Mouse (Mus musculus): ENCODE data around the gene 1810013L24Rik. TPM values are rescaled to one million over a fixed set of nuclear protein-coding genes. Genes with fewer than 3 reads are reported as not detected.

1810013L24Rik gene
- polyA plus RNA-seq, 1 experiment, result 29.5 TPM

GRCm38 (mm10) chr16:8790886-8791285, 39.0 kb upstream of the 1810013L24Rik start:
- TF ChIP-seq POLR2A (IDR thresholded peaks at IDR 0.05; ENCODE audit: control insufficient read depth, extremely low read depth, insufficient read depth, low read length, poor library complexity), result no peak
- no peak for TF ChIP-seq CTCF (IDR thresholded peaks at IDR 0.05; ENCODE audit: borderline replicate concordance, control insufficient read depth, extremely low read depth, insufficient read depth, low read length, poor library complexity)
- DNase-seq, result no peak
- WGBS, result 92% methylated on average over 4 of the region's 4 CpGs
- Histone ChIP-seq H3K27me3 (ENCODE audit: control insufficient read depth, insufficient read depth, low read length) (no peaks in the 10 kb centered on the region), H3K4me1 (replicated peaks; ENCODE audit: control insufficient read depth, insufficient read depth, low read length) (no peaks in the 10 kb centered on the region), H3K36me3 (ENCODE audit: control insufficient read depth, insufficient read depth, low read length) (no peaks in the 10 kb centered on the region), H3K4me3 (ENCODE audit: control insufficient read depth, insufficient read depth, low read length) (no peak overlapping the region), H3K27ac (ENCODE audit: control insufficient read depth, insufficient read depth, low read length) (no peak overlapping the region)

- H3K4me3 ChIP-seq (ENCODE audit: control insufficient read depth, insufficient read depth, low read length), result no peak within 1 kb of the TSS
- DNase-seq, result no peak
- TF ChIP-seq CTCF (IDR thresholded peaks at IDR 0.05; ENCODE audit: borderline replicate concordance, control insufficient read depth, extremely low read depth, insufficient read depth, low read length, poor library complexity) (no peak), POLR2A (IDR thresholded peaks at IDR 0.05; ENCODE audit: control insufficient read depth, extremely low read depth, insufficient read depth, low read length, poor library complexity) (no peak)
- 97% methylated on average over 20 of the region's 20 CpGs for WGBS
- H3K27me3 ChIP-seq (ENCODE audit: control insufficient read depth, insufficient read depth, low read length), result no peaks in the 10 kb centered on the region
- no peaks in the 10 kb centered on the region for H3K36me3 ChIP-seq (ENCODE audit: control insufficient read depth, insufficient read depth, low read length)
- H3K27ac ChIP-seq (ENCODE audit: control insufficient read depth, insufficient read depth, low read length), result no peak within 1 kb of the TSS
- H3K4me1 ChIP-seq (replicated peaks; ENCODE audit: control insufficient read depth, insufficient read depth, low read length), result no peaks in the 10 kb centered on the region
Measured at GRCm38 (mm10) chr16:8791949-8792557, 37.8 kb upstream of the 1810013L24Rik start, which contains the start of gene Usp7. TSS of gene Usp7 (minus strand) at chr16:8792308.

- Histone ChIP-seq H3K4me1 (replicated peaks; ENCODE audit: control insufficient read depth, insufficient read depth, low read length) (no peaks in the 10 kb centered on the region), H3K36me3 (ENCODE audit: control insufficient read depth, insufficient read depth, low read length) (no peaks in the 10 kb centered on the region), H3K27me3 (ENCODE audit: control insufficient read depth, insufficient read depth, low read length) (no peaks in the 10 kb centered on the region), H3K4me3 (ENCODE audit: control insufficient read depth, insufficient read depth, low read length) (no peak overlapping the region), H3K27ac (ENCODE audit: control insufficient read depth, insufficient read depth, low read length) (no peak overlapping the region)
- WGBS, result 8% methylated on average over 3 of the region's 3 CpGs
- peak; percentile 9 for DNase-seq
- TF ChIP-seq POLR2A (IDR thresholded peaks at IDR 0.05; ENCODE audit: control insufficient read depth, extremely low read depth, insufficient read depth, low read length, poor library complexity) (no peak), CTCF (IDR thresholded peaks at IDR 0.05; ENCODE audit: borderline replicate concordance, control insufficient read depth, extremely low read depth, insufficient read depth, low read length, poor library complexity) (no peak)
Measured at GRCm38 (mm10) chr16:8794952-8795351, 34.9 kb upstream of the 1810013L24Rik start.

DNA sequence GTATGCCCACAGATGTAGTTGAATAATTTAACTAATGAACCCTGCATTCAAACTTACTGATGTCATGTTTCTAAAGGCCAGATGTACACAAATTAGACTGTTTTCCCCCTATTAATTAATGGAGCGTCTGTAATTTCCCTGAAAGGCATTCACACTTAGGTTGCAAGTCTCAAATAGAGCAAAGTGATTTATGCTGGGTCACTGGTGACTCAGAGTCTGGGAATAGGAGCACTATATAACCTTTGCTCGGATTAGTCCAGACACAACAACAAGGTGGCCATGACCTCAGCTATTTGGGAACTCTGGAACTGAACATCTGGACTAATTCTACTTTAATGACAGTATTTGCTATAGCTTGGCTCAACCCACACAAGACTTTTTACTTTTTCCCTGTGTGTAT, 34.0 kb upstream of the 1810013L24Rik start:
- TF ChIP-seq CTCF (IDR thresholded peaks at IDR 0.05; ENCODE audit: borderline replicate concordance, control insufficient read depth, extremely low read depth, insufficient read depth, low read length, poor library complexity), result no peak
- no peak for TF ChIP-seq POLR2A (IDR thresholded peaks at IDR 0.05; ENCODE audit: control insufficient read depth, extremely low read depth, insufficient read depth, low read length, poor library complexity)
- Histone ChIP-seq H3K4me3 (ENCODE audit: control insufficient read depth, insufficient read depth, low read length) (no peak overlapping the region), H3K27ac (ENCODE audit: control insufficient read depth, insufficient read depth, low read length) (no peak overlapping the region), H3K36me3 (ENCODE audit: control insufficient read depth, insufficient read depth, low read length) (no peaks in the 10 kb centered on the region), H3K27me3 (ENCODE audit: control insufficient read depth, insufficient read depth, low read length) (no peaks in the 10 kb centered on the region), H3K4me1 (replicated peaks; ENCODE audit: control insufficient read depth, insufficient read depth, low read length) (no peaks in the 10 kb centered on the region)
- DNase-seq, result no peak
- 97% methylated on average over 2 of the region's 2 CpGs for WGBS

DNA sequence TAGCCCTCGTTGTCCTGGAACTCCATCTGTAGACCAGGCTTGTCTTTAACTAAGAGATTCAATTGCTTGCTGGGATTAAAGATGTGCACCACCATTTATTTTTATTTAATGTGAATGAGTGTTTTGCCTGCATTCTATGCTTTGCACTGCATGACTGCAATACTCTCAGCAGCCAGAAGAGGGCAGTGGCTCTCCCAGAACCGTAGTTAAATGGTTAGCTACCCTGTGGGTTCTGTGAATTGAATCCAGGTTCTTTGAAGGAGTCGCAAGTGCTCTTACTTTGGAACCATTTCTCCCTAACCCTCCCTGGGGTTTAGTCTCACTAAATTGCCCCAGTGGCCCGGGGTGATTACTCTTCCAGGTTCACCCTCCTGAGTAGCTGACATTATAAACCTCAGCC, 23.2 kb upstream of the 1810013L24Rik start:
- no peaks in the 10 kb centered on the region for H3K36me3 ChIP-seq (ENCODE audit: control insufficient read depth, insufficient read depth, low read length)
- no peak overlapping the region for H3K4me3 ChIP-seq (ENCODE audit: control insufficient read depth, insufficient read depth, low read length)
- TF ChIP-seq POLR2A (IDR thresholded peaks at IDR 0.05; ENCODE audit: control insufficient read depth, extremely low read depth, insufficient read depth, low read length, poor library complexity) (no peak), CTCF (IDR thresholded peaks at IDR 0.05; ENCODE audit: borderline replicate concordance, control insufficient read depth, extremely low read depth, insufficient read depth, low read length, poor library complexity) (no peak)
- H3K27me3 ChIP-seq (ENCODE audit: control insufficient read depth, insufficient read depth, low read length), result no peaks in the 10 kb centered on the region
- H3K27ac ChIP-seq (ENCODE audit: control insufficient read depth, insufficient read depth, low read length), result no peak overlapping the region
- H3K4me1 ChIP-seq (replicated peaks; ENCODE audit: control insufficient read depth, insufficient read depth, low read length), result no peaks in the 10 kb centered on the region
- DNase-seq, result peak; percentile 48
- 33% methylated on average over 4 of the region's 4 CpGs for WGBS

- WGBS, result 85% methylated on average over 14 of the region's 14 CpGs
- H3K27me3 ChIP-seq (ENCODE audit: control insufficient read depth, insufficient read depth, low read length), result no peaks in the 10 kb centered on the region
- H3K27ac ChIP-seq (ENCODE audit: control insufficient read depth, insufficient read depth, low read length), result no peak overlapping the region
- no peaks in the 10 kb centered on the region for H3K4me1 ChIP-seq (replicated peaks; ENCODE audit: control insufficient read depth, insufficient read depth, low read length)
- H3K4me3 ChIP-seq (ENCODE audit: control insufficient read depth, insufficient read depth, low read length), result no peak overlapping the region
- TF ChIP-seq CTCF (IDR thresholded peaks at IDR 0.05; ENCODE audit: borderline replicate concordance, control insufficient read depth, extremely low read depth, insufficient read depth, low read length, poor library complexity), result no peak
- no peak for TF ChIP-seq POLR2A (IDR thresholded peaks at IDR 0.05; ENCODE audit: control insufficient read depth, extremely low read depth, insufficient read depth, low read length, poor library complexity)
- DNase-seq, result no peak
- no peaks in the 10 kb centered on the region for H3K36me3 ChIP-seq (ENCODE audit: control insufficient read depth, insufficient read depth, low read length)
Measured at GRCm38 (mm10) chr16:8810399-8811127, 19.3 kb upstream of the 1810013L24Rik start.
